Mouse (Mus musculus) embryonic stem cell, embryonic (primary cell): ENCODE data around the gene Cux2.

Experiments used
- CTCF ChIA-PET, 4 experiments: fragments of 300-600 bp in 2 of 4; fragments of 350-600 bp in 2 of 4; sonication (Branson Sonifier 250); formaldehyde crosslinking; loops; one replicate each; lab custom pipeline; 2022; ENCODE audit warnings: inconsistent platforms in 2 of 4; lab: Charles Lee
- POLR2A ChIA-PET, 4 experiments: fragments of 300-600 bp in 2 of 4; fragments of 350-600 bp in 2 of 4; sonication (Branson Sonifier 250); formaldehyde crosslinking; loops; one replicate each; lab custom pipeline; 2022; ENCODE audit warnings: antibody characterized with exemption in 4 of 4, inconsistent platforms in 1 of 4; lab: Charles Lee

Cux2 gene

GRCm38 (mm10) chr5:122050017-122050831 lies at the start of gene Cux2:
TSS of gene Cux2 (minus strand) at chr5:122050102.
- ChIA-PET CTCF (interaction anchor here (0.6 to 1.9 kb wide), 8 partner anchors 9 to 156 kb away, joined by 3 to 7 read pairs (median 3); no protein-coding TSS in a partner anchor), POLR2A (interaction anchor here in 2 of 4 experiments (0.9 to 1.8 kb wide), 2 partner anchors 11 to 12 kb away, joined by 3 to 5 read pairs; no protein-coding TSS in a partner anchor)

GRCm38 (mm10) chr5:122094439-122094838 lies 44.5 kb upstream of the Cux2 start:
- CTCF ChIA-PET: interaction anchor here (0.6 to 2.0 kb wide), 10 partner anchors 8 to 631 kb away, joined by 3 to 9 read pairs (median 4); no protein-coding TSS in a partner anchor
- POLR2A ChIA-PET: interaction anchor here in 1 of 4 experiments (0.6 kb wide), 1 partner anchor 54 kb away, joined by 3 read pairs; no protein-coding TSS in a partner anchor

- POLR2A ChIA-PET: interaction anchor here in 1 of 4 experiments (0.6 kb wide), 1 partner anchor 55 kb away, joined by 3 read pairs; no protein-coding TSS in a partner anchor
- CTCF ChIA-PET: interaction anchor here (0.6 to 2.0 kb wide), 9 partner anchors 9 to 630 kb away, joined by 3 to 9 read pairs (median 5); no protein-coding TSS in a partner anchor
These were observed 43.8 kb upstream of the Cux2 start for GRCm38 (mm10) chr5:122093734-122094133.

- CTCF ChIA-PET: interaction anchor here in 1 of 4 experiments (2.2 kb wide), 1 partner anchor 11 kb away, joined by 14 read pairs; no protein-coding TSS in a partner anchor
- POLR2A ChIA-PET: no interaction called here
These were observed 42.9 kb upstream of the Cux2 start for GRCm38 (mm10) chr5:122092794-122093193.

- ChIA-PET CTCF (interaction anchor here in 3 of 4 experiments (0.5 to 4.4 kb wide), 13 partner anchors 8 to 229 kb away, joined by 3 to 51 read pairs (median 4); partner anchors contain the start of gene Myl2 (in 1 of the 3)), POLR2A (interaction anchor here in 1 of 4 experiments (0.9 kb wide), 1 partner anchor 19 kb away, joined by 3 read pairs; no protein-coding TSS in a partner anchor)
These were observed 41.2 kb upstream of the Cux2 start for GRCm38 (mm10) chr5:122091070-122091469.

GRCm38 (mm10) chr5:122089664-122090063 lies 39.8 kb upstream of the Cux2 start:
- ChIA-PET POLR2A (interaction anchor here in 3 of 4 experiments (0.7 to 1.8 kb wide), 9 partner anchors 10 to 1410 kb away, joined by 3 to 8 read pairs (median 5); partner anchors contain the start of genes Myl2 (in 1 of the 3) and Sh2b3 (in 1 of the 3)), CTCF (interaction anchor here (0.5 to 4.4 kb wide), 63 partner anchors 9 to 1607 kb away, joined by 3 to 51 read pairs (median 5); partner anchors contain the start of genes Myl2 (in 2 of the 4) and Tctn1 (in 2 of the 4))

GRCm38 (mm10) chr5:122088917-122089316 lies 39.0 kb upstream of the Cux2 start:
- CTCF ChIA-PET: interaction anchor here (0.5 to 4.4 kb wide), 94 partner anchors 9 to 746 kb away, joined by 3 to 51 read pairs (median 4); partner anchors contain the start of genes Myl2 (in 2 of the 4), Sh2b3 (in 2 of the 4) and Tctn1 (in 2 of the 4)

GRCm38 (mm10) chr5:122086121-122086520 lies 36.2 kb upstream of the Cux2 start:
- ChIA-PET CTCF (interaction anchor here in 1 of 4 experiments (0.7 kb wide), 1 partner anchor 365 kb away, joined by 3 read pairs; no protein-coding TSS in a partner anchor), POLR2A (interaction anchor here in 1 of 4 experiments (0.5 kb wide), 1 partner anchor 50 kb away, joined by 3 read pairs; no protein-coding TSS in a partner anchor)

More at GRCm38 (mm10) chr5:122088917-122089316, 39.0 kb upstream of the Cux2 start:
- POLR2A ChIA-PET: interaction anchor here (0.6 to 1.8 kb wide), 13 partner anchors 9 to 252 kb away, joined by 3 to 8 read pairs (median 4); partner anchors contain the start of genes Myl2 (in 1 of the 4) and Sh2b3 (in 1 of the 4)

- CTCF ChIA-PET: interaction anchor here in 3 of 4 experiments (0.5 to 0.7 kb wide), 4 partner anchors 10 to 1757 kb away, joined by 3 to 4 read pairs (median 3); no protein-coding TSS in a partner anchor
These were observed 35.4 kb upstream of the Cux2 start for GRCm38 (mm10) chr5:122085291-122085690.

GRCm38 (mm10) chr5:122084470-122084869 lies 34.6 kb upstream of the Cux2 start:
- POLR2A ChIA-PET: no interaction called here
- CTCF ChIA-PET: no interaction called here

More at GRCm38 (mm10) chr5:122085291-122085690, 35.4 kb upstream of the Cux2 start:
- POLR2A ChIA-PET: interaction anchor here in 1 of 4 experiments (0.7 kb wide), 1 partner anchor 1949 kb away, joined by 3 read pairs; no protein-coding TSS in a partner anchor

GRCm38 (mm10) chr5:122083282-122083681 lies 33.4 kb upstream of the Cux2 start:
- ChIA-PET POLR2A (interaction anchor here in 2 of 4 experiments (0.6 to 0.9 kb wide), 3 partner anchors 11 to 823 kb away, joined by 3 read pairs; no protein-coding TSS in a partner anchor), CTCF (interaction anchor here (0.5 to 1.2 kb wide), 5 partner anchors 8 to 189 kb away, joined by 3 to 5 read pairs (median 3); no protein-coding TSS in a partner anchor)

- ChIA-PET CTCF (interaction anchor here in 2 of 4 experiments (1.0 to 2.6 kb wide), 4 partner anchors 8 to 144 kb away, joined by 4 to 51 read pairs (median 10); no protein-coding TSS in a partner anchor), POLR2A (interaction anchor here in 1 of 4 experiments (0.6 to 1.0 kb wide), 2 partner anchors 21 to 27 kb away, joined by 3 to 4 read pairs; no protein-coding TSS in a partner anchor)
These were observed 31.6 kb upstream of the Cux2 start for GRCm38 (mm10) chr5:122081471-122081870.

GRCm38 (mm10) chr5:122080930-122081329 lies 31.0 kb upstream of the Cux2 start:
- POLR2A ChIA-PET: interaction anchor here in 3 of 4 experiments (0.6 to 1.7 kb wide), 11 partner anchors 9 to 1409 kb away, joined by 3 to 12 read pairs (median 3); partner anchors contain the start of gene Il31 (in 1 of the 3)
- CTCF ChIA-PET: interaction anchor here (0.6 to 2.6 kb wide), 47 partner anchors 8 to 1005 kb away, joined by 3 to 51 read pairs (median 5); partner anchors contain the start of genes Myl2 (in 1 of the 4), Sh2b3 (in 1 of the 4) and Tctn1 (in 1 of the 4)

- CTCF ChIA-PET: interaction anchor here (0.5 to 2.6 kb wide), 91 partner anchors 8 to 1048 kb away, joined by 3 to 51 read pairs (median 4); partner anchors contain the start of genes Myl2 (in 1 of the 4), Sh2b3 (in 1 of the 4) and Tctn1 (in 1 of the 4)
- POLR2A ChIA-PET: interaction anchor here in 3 of 4 experiments (0.6 to 1.9 kb wide), 13 partner anchors 8 to 243 kb away, joined by 3 to 12 read pairs (median 3); no protein-coding TSS in a partner anchor
These were observed 29.9 kb upstream of the Cux2 start for GRCm38 (mm10) chr5:122079796-122080195.

GRCm38 (mm10) chr5:122077244-122077643 lies 27.3 kb upstream of the Cux2 start:
- CTCF ChIA-PET: interaction anchor here in 3 of 4 experiments (0.6 to 2.3 kb wide), 6 partner anchors 12 to 265 kb away, joined by 3 to 8 read pairs (median 4); no protein-coding TSS in a partner anchor
- POLR2A ChIA-PET: interaction anchor here in 1 of 4 experiments (1.3 kb wide), 1 partner anchor 16 kb away, joined by 3 read pairs; no protein-coding TSS in a partner anchor

GRCm38 (mm10) chr5:122075736-122076135 lies 25.8 kb upstream of the Cux2 start:
- ChIA-PET POLR2A (interaction anchor here in 3 of 4 experiments (0.7 to 1.5 kb wide), 6 partner anchors 13 to 494 kb away, joined by 3 to 6 read pairs (median 4); no protein-coding TSS in a partner anchor), CTCF (interaction anchor here (0.6 to 2.3 kb wide), 14 partner anchors 13 to 355 kb away, joined by 3 to 17 read pairs (median 4); no protein-coding TSS in a partner anchor)
